Comparison of ENCODE assay signal across 10 mouse cellular contexts in the genomic region with DNA sequence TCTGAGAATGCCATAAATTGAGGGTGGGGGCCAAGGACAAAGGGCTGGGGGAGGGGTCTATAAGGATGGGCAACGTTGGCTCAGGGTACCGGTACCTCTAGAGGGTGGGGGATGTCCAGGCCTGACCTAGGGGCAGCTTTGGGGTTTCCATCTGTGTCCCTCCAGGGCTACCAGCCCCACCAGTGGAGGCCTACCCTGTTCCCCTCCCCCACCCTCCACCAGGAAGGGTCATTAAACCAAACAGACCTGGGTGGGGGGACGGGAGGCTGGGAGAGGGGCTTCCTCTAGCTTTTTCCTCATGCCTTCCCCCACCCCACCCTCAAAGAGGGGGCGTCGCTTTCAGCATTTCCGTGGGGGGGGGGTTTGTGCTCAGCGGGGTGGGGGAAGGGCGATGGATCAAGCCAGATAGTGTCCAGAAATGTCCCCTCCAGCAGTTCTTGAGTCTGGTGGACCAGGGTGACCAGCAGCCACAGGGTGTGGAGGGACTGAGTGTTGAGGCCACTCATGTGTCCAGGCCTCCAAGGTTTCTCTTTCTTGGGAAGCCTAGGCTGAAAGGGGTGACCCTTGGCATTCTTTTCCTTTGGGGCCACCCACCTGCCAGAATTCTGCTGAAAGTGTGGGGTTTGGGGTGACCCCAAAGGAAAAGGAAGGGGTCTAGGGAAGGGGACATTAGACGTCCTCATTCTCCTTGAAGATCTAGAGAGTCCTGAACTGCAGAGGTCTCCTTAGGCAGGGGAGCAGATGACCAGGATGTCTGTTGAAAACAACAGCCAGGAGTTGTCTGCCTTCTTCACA. TPM values are rescaled to one million over a fixed set of nuclear protein-coding genes. Genes with fewer than 3 reads are reported as not detected.
DNase-seq lines count a peak whose midpoint lies in the region; ATAC-seq lines count a peak whose summit lies in the region.
"Had no signal": no experiment of that assay in that cellular context is flagged by ENCODE, and none has a peak within 500 bp of the region (broad histone marks: within the 10 kb centered on the region; RNA-seq: fewer than 3 reads in every experiment).

No protein-coding gene starts in this region.

- WGBS in heart, embryonic 16.5 days = 29% methylated on average over 9 of the region's 9 CpGs
- WGBS in embryonic facial prominence, embryonic 12.5 days = 13% methylated on average over 9 of the region's 9 CpGs
- WGBS in hindbrain, embryonic 15.5 days = 27% methylated on average over 9 of the region's 9 CpGs
- WGBS in midbrain, embryonic 15.5 days = 28% methylated on average over 9 of the region's 9 CpGs

- H3K9me3 ChIP-seq in heart, embryonic 16.5 days (replicated peaks; ENCODE audit: control insufficient read depth, low read length) = no peaks in the 10 kb centered on the region
- H3K9me3 ChIP-seq in embryonic facial prominence, embryonic 12.5 days = no peaks in the 10 kb centered on the region
- no peaks in the 10 kb centered on the region for H3K9me3 ChIP-seq in hindbrain, embryonic 15.5 days
- H3K9me3 ChIP-seq in midbrain, embryonic 15.5 days = no peaks in the 10 kb centered on the region

- H3K4me3 ChIP-seq in heart, embryonic 16.5 days (ENCODE audit: low read length) = peak overlapping the region; percentile 22; the same call in 1 of the 2 replicates
- H3K4me3 ChIP-seq in embryonic facial prominence, embryonic 12.5 days = peak overlapping the region; percentile 96
- peak overlapping the region; percentile 96 for H3K4me3 ChIP-seq in hindbrain, embryonic 15.5 days
- peak overlapping the region; percentile 92 for H3K4me3 ChIP-seq in midbrain, embryonic 15.5 days

- no peaks in the 10 kb centered on the region for H3K36me3 ChIP-seq in heart, embryonic 16.5 days (ENCODE audit: control insufficient read depth, insufficient read depth)
- H3K36me3 ChIP-seq in embryonic facial prominence, embryonic 12.5 days = peaks cover 32% of the 10 kb centered on the region
- 0 out of 2 replicates have a peak, but pooled peaks cover 4% of the 10 kb centered on the region for H3K36me3 ChIP-seq in hindbrain, embryonic 15.5 days
- H3K36me3 ChIP-seq in midbrain, embryonic 15.5 days (replicated peaks) = peaks cover 6% of the 10 kb centered on the region; the same call in 1 of the 2 replicates

- H3K27me3 ChIP-seq in heart, embryonic 16.5 days (ENCODE audit: control insufficient read depth, insufficient read depth, low read length) = no peaks in the 10 kb centered on the region
- H3K27me3 ChIP-seq in embryonic facial prominence, embryonic 12.5 days = no peaks in the 10 kb centered on the region; the same call in 1 of the 2 replicates
- 0 out of 2 replicates have a peak, but pooled peaks cover 2% of the 10 kb centered on the region for H3K27me3 ChIP-seq in hindbrain, embryonic 15.5 days
- H3K27me3 ChIP-seq in midbrain, embryonic 15.5 days (replicated peaks) = no peaks in the 10 kb centered on the region
- H3K27me3 ChIP-seq: Patski had no signal

- ATAC-seq in heart, embryonic 16.5 days (replicated peaks; ENCODE audit: extremely low read depth, insufficient read depth, low FRiP score) = no peak
- no peak for ATAC-seq in embryonic facial prominence, embryonic 12.5 days (ENCODE audit: insufficient number of reproducible peaks, insufficient read depth, low FRiP score, low TSS enrichment)
- ATAC-seq in hindbrain, embryonic 15.5 days (ENCODE audit: low FRiP score, low read depth) = no peak
- ATAC-seq in midbrain, embryonic 15.5 days (replicated peaks) = no peak
- ATAC-seq in frontal cortex, adult (ENCODE audit: low TSS enrichment) = no peak
- ATAC-seq: Patski had no signal

- peaks cover 36% of the 10 kb centered on the region for H3K4me1 ChIP-seq in heart, embryonic 16.5 days (ENCODE audit: control insufficient read depth, insufficient read depth, low read length)
- H3K4me1 ChIP-seq in embryonic facial prominence, embryonic 12.5 days = peaks cover 56% of the 10 kb centered on the region
- peaks cover 61% of the 10 kb centered on the region for H3K4me1 ChIP-seq in hindbrain, embryonic 15.5 days (replicated peaks)
- peaks cover 51% of the 10 kb centered on the region for H3K4me1 ChIP-seq in midbrain, embryonic 15.5 days

- no peak for DNase-seq in heart, adult 8-10 months (ENCODE audit: low spot score)
- no peak for DNase-seq in adrenal gland, adult 2 months
- DNase-seq in left cerebral cortex, postnatal 14 days (ENCODE audit: low spot score in 2 of 2) = no peak

- H3K27ac ChIP-seq in heart, embryonic 16.5 days (ENCODE audit: low read length) = no peak overlapping the region
- H3K27ac ChIP-seq in embryonic facial prominence, embryonic 12.5 days = peak overlapping the region; percentile 97
- H3K27ac ChIP-seq in hindbrain, embryonic 15.5 days (replicated peaks) = peak overlapping the region; percentile 92
- peak overlapping the region; percentile 89 for H3K27ac ChIP-seq in midbrain, embryonic 15.5 days

- peak overlapping the region; percentile 0; the same call in 1 of the 2 replicates for H3K9ac ChIP-seq in heart, embryonic 16.5 days (ENCODE audit: low read length)
- H3K9ac ChIP-seq in embryonic facial prominence, embryonic 12.5 days = peak overlapping the region; percentile 91; the same call in 1 of the 2 replicates
- H3K9ac ChIP-seq in hindbrain, embryonic 15.5 days = peak overlapping the region; percentile 51
- H3K9ac ChIP-seq in midbrain, embryonic 15.5 days = peak overlapping the region; percentile 35

- peak overlapping the region; percentile 94 for H3K4me2 ChIP-seq in heart, embryonic 16.5 days (ENCODE audit: low read depth, low read length)
- H3K4me2 ChIP-seq in embryonic facial prominence, embryonic 12.5 days (replicated peaks) = peak overlapping the region; percentile 86
- H3K4me2 ChIP-seq in hindbrain, embryonic 15.5 days = peak overlapping the region; percentile 93
- H3K4me2 ChIP-seq in midbrain, embryonic 15.5 days = peak overlapping the region; percentile 81

- intact Hi-C loops in left cerebral cortex, postnatal 14 days (cut with DNase I) = no loop called here

RNA-seq across cellular contexts. Expression of a gene that starts 2.3 kb away (rescaled TPM):
- polyA plus RNA-seq in heart, embryonic 16.5 days (2015; fragmentation: Nextera tagmentation; extraction: Ambion mirVana) = 1.5 and 2.3 TPM in 2 replicates
- total RNA-seq in heart, adult 8-10 months (2022) = 1 to 10 TPM; 1.2 to 1.7 (median 1.3) TPM
- polyA plus RNA-seq in embryonic facial prominence, embryonic 12.5 days (2016; fragmentation: Nextera tagmentation; extraction: Ambion mirVana) = 4.9 and 6.6 TPM in 2 replicates
- 2.9 and 3.2 TPM in 2 replicates for polyA plus RNA-seq in hindbrain, embryonic 15.5 days (2015; fragmentation: Nextera tagmentation; extraction: Ambion mirVana)
- polyA plus RNA-seq in midbrain, embryonic 15.5 days (2015; fragmentation: Nextera tagmentation; extraction: Ambion mirVana) = 2.9 and 4.7 TPM in 2 replicates
- 1 to 10 TPM; 4.6 to 6.5 TPM for total RNA-seq in adrenal gland, adult 2 months (2021)
- 5.9 and 9.1 TPM in 2 replicates for polyA plus RNA-seq in adrenal gland, adult 2 months (2012; rRNA removed)
- total RNA-seq in left cerebral cortex, postnatal 14 days (2021) = 1 to 10 TPM; 5.4 to 7.0 TPM

RNA-seq across cellular contexts. Expression of a gene that starts 8.1 kb away (rescaled TPM):
- polyA plus RNA-seq in heart, embryonic 16.5 days (2015; fragmentation: Nextera tagmentation; extraction: Ambion mirVana) = 112 and 114 TPM in 2 replicates
- 10 to 100 TPM; 75.2 to 85.9 (median 81.0) TPM for total RNA-seq in heart, adult 8-10 months (2022)
- 159 and 166 TPM in 2 replicates for polyA plus RNA-seq in embryonic facial prominence, embryonic 12.5 days (2016; fragmentation: Nextera tagmentation; extraction: Ambion mirVana)
- polyA plus RNA-seq in hindbrain, embryonic 15.5 days (2015; fragmentation: Nextera tagmentation; extraction: Ambion mirVana) = 258 and 289 TPM in 2 replicates
- polyA plus RNA-seq in midbrain, embryonic 15.5 days (2015; fragmentation: Nextera tagmentation; extraction: Ambion mirVana) = 292 and 296 TPM in 2 replicates
- 10 to 100 TPM; 87.8 to 93.5 TPM for total RNA-seq in adrenal gland, adult 2 months (2021)
- 197 and 231 TPM in 2 replicates for polyA plus RNA-seq in adrenal gland, adult 2 months (2012; rRNA removed)
- total RNA-seq in left cerebral cortex, postnatal 14 days (2021) = 100 to 1,000 TPM; 438 to 440 TPM

RNA-seq across cellular contexts. Expression of a gene that starts 12.3 kb away (rescaled TPM):
- 0.49 and 0.64 TPM in 2 replicates for polyA plus RNA-seq in heart, embryonic 16.5 days (2015; fragmentation: Nextera tagmentation; extraction: Ambion mirVana)
- under 1 TPM; 0.28 to 0.62 (median 0.32) TPM for total RNA-seq in heart, adult 8-10 months (2022)
- polyA plus RNA-seq in embryonic facial prominence, embryonic 12.5 days (2016; fragmentation: Nextera tagmentation; extraction: Ambion mirVana) = 0.85 and 1.4 TPM in 2 replicates
- polyA plus RNA-seq in hindbrain, embryonic 15.5 days (2015; fragmentation: Nextera tagmentation; extraction: Ambion mirVana) = 2.7 and 3.1 TPM in 2 replicates
- polyA plus RNA-seq in midbrain, embryonic 15.5 days (2015; fragmentation: Nextera tagmentation; extraction: Ambion mirVana) = 3.1 and 3.3 TPM in 2 replicates
- 1 to 10 TPM; 1.4 TPM for total RNA-seq in adrenal gland, adult 2 months (2021)
- 11.8 and 15.1 TPM in 2 replicates for polyA plus RNA-seq in adrenal gland, adult 2 months (2012; rRNA removed)
- total RNA-seq in left cerebral cortex, postnatal 14 days (2021) = 1 to 10 TPM; 5.7 to 7.6 TPM
- total RNA-seq: monocyte, adult 5-6 weeks had no signal

RNA-seq across cellular contexts. Expression of a gene that starts 18.4 kb away (rescaled TPM):
- polyA plus RNA-seq in heart, embryonic 16.5 days (2015; fragmentation: Nextera tagmentation; extraction: Ambion mirVana) = 2.4 and 13.2 TPM in 2 replicates
- total RNA-seq in heart, adult 8-10 months (2022) = not detected
- polyA plus RNA-seq in embryonic facial prominence, embryonic 12.5 days (2016; fragmentation: Nextera tagmentation; extraction: Ambion mirVana) = 5.0 and 18.8 TPM in 2 replicates
- polyA plus RNA-seq in hindbrain, embryonic 15.5 days (2015; fragmentation: Nextera tagmentation; extraction: Ambion mirVana) = 3.0 TPM in 1 of 2 replicates, not detected in the other
- polyA plus RNA-seq in midbrain, embryonic 15.5 days (2015; fragmentation: Nextera tagmentation; extraction: Ambion mirVana) = not detected in 2 replicates
- total RNA-seq in adrenal gland, adult 2 months (2021) = not detected
- polyA plus RNA-seq in adrenal gland, adult 2 months (2012; rRNA removed) = not detected in 2 replicates
- total RNA-seq in left cerebral cortex, postnatal 14 days (2021) = not detected
- total RNA-seq: monocyte, adult 5-6 weeks had no signal
- polyA plus RNA-seq: Patski had no signal

RNA-seq across cellular contexts. Expression of a gene that starts 20.4 kb away (rescaled TPM):
- polyA plus RNA-seq in heart, embryonic 16.5 days (2015; fragmentation: Nextera tagmentation; extraction: Ambion mirVana) = 44.9 and 45.2 TPM in 2 replicates
- 10 to 100 TPM; 48.5 to 65.2 (median 53.3) TPM for total RNA-seq in heart, adult 8-10 months (2022)
- 60.4 and 60.9 TPM in 2 replicates for polyA plus RNA-seq in embryonic facial prominence, embryonic 12.5 days (2016; fragmentation: Nextera tagmentation; extraction: Ambion mirVana)
- polyA plus RNA-seq in hindbrain, embryonic 15.5 days (2015; fragmentation: Nextera tagmentation; extraction: Ambion mirVana) = 51.2 and 54.2 TPM in 2 replicates
- polyA plus RNA-seq in midbrain, embryonic 15.5 days (2015; fragmentation: Nextera tagmentation; extraction: Ambion mirVana) = 64.5 and 66.5 TPM in 2 replicates
- total RNA-seq in adrenal gland, adult 2 months (2021) = 10 to 100 TPM; 38.4 to 43.0 TPM
- polyA plus RNA-seq in adrenal gland, adult 2 months (2012; rRNA removed) = 126 and 132 TPM in 2 replicates
- total RNA-seq in left cerebral cortex, postnatal 14 days (2021) = 10 to 100 TPM; 55.0 to 66.5 TPM

Comparison
In these comparisons a context has a peak if more than half of its experiments do, and no peak if none do; other contexts are left out.
1. H3K4me3 ChIP-seq: peak in every context shown above with its lines; median percentile 96 in embryonic facial prominence, embryonic 12.5 days; 96 in hindbrain, embryonic 15.5 days; 92 in midbrain, embryonic 15.5 days; 22 in heart, embryonic 16.5 days.
2. H3K9ac ChIP-seq: peak in every context shown above with its lines; median percentile 91 in embryonic facial prominence, embryonic 12.5 days; 51 in hindbrain, embryonic 15.5 days; 35 in midbrain, embryonic 15.5 days; 0 in heart, embryonic 16.5 days.